Mouse (Mus musculus) cerebral cortex, adult 2 months (tissue): ENCODE data around the gene Lrpap1.

Experiments used
- WGBS: fragments of 180-500 bp; shearing (Covaris S2); methylation state at CpG from one replicate; pipeline ENCODE4 v1.1.7; 2018; 5-methylcytosine and 5-hydroxymethylcytosine counted together

Lrpap1 gene

DNA sequence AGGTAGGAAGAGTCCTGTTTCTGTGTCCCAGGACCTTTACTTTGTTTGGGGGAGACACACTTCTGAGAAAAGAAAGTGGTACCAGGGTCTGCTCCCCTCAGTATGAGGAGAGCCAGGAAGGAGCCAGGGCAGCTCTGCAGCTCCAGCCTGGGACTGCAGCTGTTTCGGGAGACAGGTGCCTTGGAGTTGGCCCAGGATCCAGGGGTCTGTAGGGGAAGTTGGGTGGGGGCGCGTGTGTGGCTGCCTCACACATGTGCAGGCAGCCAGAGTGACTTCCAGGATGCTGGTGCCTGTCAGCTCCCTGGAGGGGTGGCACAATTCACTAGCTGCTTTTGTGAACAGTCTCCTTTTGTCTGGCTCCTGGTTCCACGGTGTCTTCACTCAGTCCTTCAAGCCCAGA, 48.0 kb downstream of the Lrpap1 start:
- WGBS, result 12% methylated on average over 4 of the region's 4 CpGs

DNA sequence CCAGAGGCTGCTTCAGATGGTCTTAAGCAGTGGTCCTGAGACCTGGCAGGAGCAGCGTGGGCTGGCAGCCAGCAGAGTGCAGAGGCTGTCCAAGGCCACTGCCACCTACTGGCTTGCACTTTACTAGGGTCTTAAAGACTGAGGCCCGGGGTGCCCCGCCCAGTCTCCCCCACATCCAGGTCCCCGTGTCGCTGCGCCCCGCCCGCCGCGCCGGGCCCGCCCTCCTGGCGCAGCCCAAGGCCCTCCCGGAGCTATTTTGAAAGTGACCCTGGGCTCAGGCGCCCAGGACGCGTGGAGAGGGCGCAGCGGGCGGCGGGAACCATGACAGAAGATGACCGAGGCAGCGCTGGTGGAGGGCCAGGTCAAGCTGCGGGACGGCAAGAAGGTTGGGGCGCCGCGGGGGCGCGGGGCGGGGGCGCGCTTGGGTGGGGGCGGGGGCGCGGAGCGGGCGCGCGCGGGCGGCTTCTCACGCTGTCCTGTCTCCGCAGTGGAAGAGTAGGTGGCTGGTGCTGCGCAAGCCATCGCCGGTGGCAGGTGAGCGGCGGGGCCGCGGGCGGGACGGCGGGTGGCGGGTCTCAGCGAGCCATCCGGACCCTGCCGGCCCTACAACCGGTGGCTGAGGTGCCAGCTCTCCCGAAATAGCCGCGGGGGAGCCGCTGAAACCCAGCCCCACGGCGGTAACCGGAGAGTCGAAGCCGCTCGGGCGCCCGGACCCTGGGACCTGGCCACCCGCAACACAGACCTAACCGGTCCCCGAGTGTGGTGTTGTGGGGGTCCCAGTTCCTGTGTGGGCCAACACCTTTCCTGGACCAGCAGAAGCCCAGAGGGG, 48.7 kb downstream of the Lrpap1 start, which contains the start of gene Dok7:
Dok7 (plus strand) TSS at position 163 of the 829 bp plus-strand sequence.
- whole genome bisulfite sequencing, result 2% methylated on average over 72 of the region's 74 CpGs

DNA sequence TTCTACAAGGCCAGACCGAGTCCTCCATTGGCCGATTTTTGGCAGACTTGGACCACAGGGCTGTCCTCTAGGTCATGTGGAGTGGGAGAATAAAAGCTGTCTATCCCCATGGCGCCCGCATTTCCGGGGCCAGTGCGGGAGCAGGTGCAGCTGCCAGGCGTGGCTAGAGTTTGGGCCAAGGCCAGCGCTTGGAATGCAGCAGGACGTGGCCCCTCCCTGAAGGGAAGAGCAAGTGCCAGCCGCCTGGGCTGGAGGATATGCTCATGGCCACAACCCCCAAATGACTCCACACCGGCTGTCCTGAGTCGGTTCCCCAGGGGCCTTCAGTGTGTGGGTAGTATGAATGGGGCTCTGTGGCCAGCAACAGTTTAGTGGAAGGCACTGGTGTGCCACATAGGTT, 50.5 kb downstream of the Lrpap1 start:
- WGBS, result 64% methylated on average over 12 of the region's 12 CpGs

- WGBS, result 88% methylated on average over 3 of the region's 3 CpGs
These were observed 50.9 kb downstream of the Lrpap1 start for GRCm38 (mm10) chr5:35054628-35055027.

GRCm38 (mm10) chr5:35050541-35050940, 55.0 kb downstream of the Lrpap1 start:
- 82% methylated on average over 5 of the region's 5 CpGs for WGBS

DNA sequence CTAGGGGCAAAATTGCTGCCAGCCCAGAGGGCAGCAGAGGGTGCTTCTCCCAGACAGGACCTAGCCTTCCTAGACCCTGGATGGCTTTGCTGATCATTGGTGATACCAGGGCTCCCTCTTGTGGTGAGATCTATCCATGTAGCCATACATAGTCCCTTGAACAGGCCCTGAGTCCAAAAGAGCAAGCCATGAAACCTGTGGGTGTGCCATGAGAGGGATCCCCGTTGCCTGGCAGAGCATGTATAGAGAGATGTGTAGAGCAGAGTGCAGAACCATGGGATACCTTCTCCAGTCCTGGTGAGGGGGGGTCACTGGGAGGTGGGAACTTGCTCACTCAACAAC, 62.5 kb downstream of the Lrpap1 start:
- 0% methylated on average over 1 of the region's 1 CpGs for WGBS

DNA sequence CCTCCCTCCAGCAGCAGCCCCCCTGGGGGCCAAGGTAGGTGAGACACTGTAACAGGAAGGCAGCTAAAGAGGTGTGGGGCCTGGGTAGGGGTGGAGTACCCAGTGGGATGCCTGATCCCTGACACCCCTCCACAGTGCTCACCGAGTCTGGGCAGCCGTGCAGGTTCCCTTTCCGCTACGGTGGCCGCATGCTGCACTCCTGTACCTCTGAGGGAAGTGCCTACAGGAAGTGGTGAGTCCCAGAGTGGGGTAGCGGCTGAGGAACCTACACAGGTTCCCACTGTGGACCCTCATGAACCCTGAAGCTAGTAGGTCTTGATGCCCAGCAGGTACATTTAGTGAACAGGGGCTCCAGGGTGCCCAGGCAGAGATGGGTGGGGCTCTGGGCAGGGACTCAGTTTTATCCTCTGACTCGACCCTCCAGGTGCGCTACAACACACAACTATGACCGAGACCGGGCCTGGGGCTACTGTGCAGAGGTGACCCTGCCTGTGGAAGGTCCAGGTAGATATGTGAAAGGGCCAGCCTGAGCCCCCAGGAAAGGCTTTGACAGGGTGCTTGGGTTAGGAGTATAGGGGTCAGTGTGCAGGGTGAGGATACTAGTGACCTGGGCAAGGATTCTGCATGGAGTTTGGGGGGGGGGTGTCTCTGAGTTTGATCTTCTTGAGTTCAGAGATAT, 63.0 kb downstream of the Lrpap1 start:
- WGBS, result 74% methylated on average over 10 of the region's 10 CpGs
